Mouse (Mus musculus): Measurements from ENCODE around the gene Gprc5b. TPM values are rescaled to one million over a fixed set of nuclear protein-coding genes. Genes with fewer than 3 reads are reported as not detected.

Gprc5b gene
- total RNA-seq, 2 experiments from 2014 or later: 111 to 184 TPM

GRCm38 (mm10) chr7:118990282-118990681, 4.7 kb downstream of the Gprc5b start:
- DNase-seq: no peak

GRCm38 (mm10) chr7:118989275-118989856, 5.6 kb downstream of the Gprc5b start:
- DNase-seq: peak; percentile 65 to 68

GRCm38 (mm10) chr7:118986369-118986768, 8.6 kb downstream of the Gprc5b start:
- no peak for DNase-seq

- DNase-seq: peak; percentile 61 to 76
Observed at GRCm38 (mm10) chr7:118985786-118986185, 9.2 kb downstream of the Gprc5b start.

- DNase-seq: peak; percentile 92 to 93
Observed at GRCm38 (mm10) chr7:118983961-118984360, 11.1 kb downstream of the Gprc5b start.

- peak in 1 of 2 experiments; percentile 42 for DNase-seq
Observed at GRCm38 (mm10) chr7:118982586-118982985, 12.4 kb downstream of the Gprc5b start.

- no peak for DNase-seq
Observed at GRCm38 (mm10) chr7:118981831-118982230, 13.2 kb downstream of the Gprc5b start.

- peak; percentile 68 to 85 for DNase-seq
Observed at GRCm38 (mm10) chr7:118981346-118981745, 13.7 kb downstream of the Gprc5b start.

- DNase-seq: no peak
Observed at GRCm38 (mm10) chr7:118979708-118980107, 15.3 kb downstream of the Gprc5b start.

- DNase-seq: no peak
Observed at GRCm38 (mm10) chr7:118979121-118979520, 15.9 kb downstream of the Gprc5b start.

- DNase-seq: no peak
Observed at GRCm38 (mm10) chr7:118977167-118977543, 17.9 kb downstream of the Gprc5b start.

- no peak for DNase-seq
Observed at GRCm38 (mm10) chr7:118976414-118977166, 18.4 kb downstream of the Gprc5b start.

- DNase-seq: no peak
Observed at GRCm38 (mm10) chr7:118975837-118976236, 19.2 kb downstream of the Gprc5b start.

GRCm38 (mm10) chr7:118973377-118973776, 21.6 kb downstream of the Gprc5b start:
- peak; percentile 55 to 58 for DNase-seq

- peak; percentile 69 to 78 for DNase-seq
Observed at GRCm38 (mm10) chr7:118972306-118972705, 22.7 kb downstream of the Gprc5b start.

- no peak for DNase-seq
Observed at GRCm38 (mm10) chr7:118971499-118971898, 23.5 kb downstream of the Gprc5b start.

GRCm38 (mm10) chr7:118968870-118969269, 26.1 kb downstream of the Gprc5b start:
- no peak for DNase-seq

- DNase-seq: peak; percentile 57 to 58
Observed at GRCm38 (mm10) chr7:118965198-118965597, 29.8 kb downstream of the Gprc5b start.

GRCm38 (mm10) chr7:118964777-118965176, 30.2 kb downstream of the Gprc5b start:
- DNase-seq: no peak

GRCm38 (mm10) chr7:118959209-118959608, 35.8 kb downstream of the Gprc5b start:
- DNase-seq: no peak

- DNase-seq: no peak
Observed at GRCm38 (mm10) chr7:118956616-118957246, 38.3 kb downstream of the Gprc5b start.

GRCm38 (mm10) chr7:118954968-118955367, 40.0 kb downstream of the Gprc5b start:
- no peak for DNase-seq

GRCm38 (mm10) chr7:118953626-118954282, 41.3 kb downstream of the Gprc5b start:
- DNase-seq: no peak
